Mouse (Mus musculus): ENCODE data around the gene Syt5. TPM values are rescaled to one million over a fixed set of nuclear protein-coding genes. Genes with fewer than 3 reads are reported as not detected.

Syt5 gene
- polyA plus RNA-seq, 1 experiment from 2014 or later, result 6.6 TPM

- no peaks in the 10 kb centered on the region for H3K36me3 ChIP-seq (ENCODE audit: insufficient read depth, low read length)
- H3K27ac ChIP-seq (ENCODE audit: low read length), result peak overlapping the region; percentile 30; the same call in 1 of the 2 replicates
- no peak overlapping the region for H3K4me3 ChIP-seq (ENCODE audit: low read length)
- H3K9ac ChIP-seq (replicated peaks; ENCODE audit: low read length), result no peak overlapping the region
- H3K4me1 ChIP-seq (ENCODE audit: insufficient read depth, low read length), result peaks cover 22% of the 10 kb centered on the region
- ATAC-seq (ENCODE audit: low FRiP score, low TSS enrichment), result no peak
- WGBS, result 56% methylated on average over 8 of the region's 8 CpGs
- no peaks in the 10 kb centered on the region for H3K27me3 ChIP-seq (ENCODE audit: insufficient read depth, low read length)
- H3K4me2 ChIP-seq (replicated peaks; ENCODE audit: low read depth, low read length), result no peak overlapping the region
- no peaks in the 10 kb centered on the region for H3K9me3 ChIP-seq (ENCODE audit: low read length)
Measured at GRCm38 (mm10) chr7:4511489-4512224, 35.7 kb downstream of the Syt5 start.

GRCm38 (mm10) chr7:4509863-4510608, 37.3 kb downstream of the Syt5 start:
- Histone ChIP-seq H3K9ac (replicated peaks; ENCODE audit: low read length) (peak overlapping the region; percentile 35), H3K4me1 (ENCODE audit: insufficient read depth, low read length) (peaks cover 13% of the 10 kb centered on the region; the same call in 1 of the 2 replicates), H3K36me3 (ENCODE audit: insufficient read depth, low read length) (no peaks in the 10 kb centered on the region), H3K27ac (ENCODE audit: low read length) (0 out of 2 replicates have a peak overlapping the region, but pooled peaks have one; percentile 15), H3K4me2 (replicated peaks; ENCODE audit: low read depth, low read length) (peak overlapping the region; percentile 31), H3K4me3 (ENCODE audit: low read length) (0 out of 2 replicates have a peak overlapping the region, but pooled peaks have one; percentile 8), H3K9me3 (ENCODE audit: low read length) (no peaks in the 10 kb centered on the region), H3K27me3 (ENCODE audit: insufficient read depth, low read length) (no peaks in the 10 kb centered on the region)
- ATAC-seq (ENCODE audit: low FRiP score, low TSS enrichment), result peak; percentile 75; the same call in 1 of the 2 replicates
- WGBS, result 20% methylated on average over 24 of the region's 24 CpGs

- Histone ChIP-seq H3K36me3 (ENCODE audit: insufficient read depth, low read length) (no peaks in the 10 kb centered on the region), H3K4me1 (ENCODE audit: insufficient read depth, low read length) (peaks cover 11% of the 10 kb centered on the region), H3K27me3 (ENCODE audit: insufficient read depth, low read length) (no peaks in the 10 kb centered on the region), H3K27ac (ENCODE audit: low read length) (no peak overlapping the region), H3K9ac (replicated peaks; ENCODE audit: low read length) (no peak overlapping the region), H3K9me3 (ENCODE audit: low read length) (no peaks in the 10 kb centered on the region), H3K4me3 (ENCODE audit: low read length) (no peak overlapping the region), H3K4me2 (replicated peaks; ENCODE audit: low read depth, low read length) (no peak overlapping the region)
- no peak for ATAC-seq (ENCODE audit: low FRiP score, low TSS enrichment)
- WGBS, result 93% methylated on average over 8 of the region's 8 CpGs
Measured at GRCm38 (mm10) chr7:4508739-4509116, 38.6 kb downstream of the Syt5 start.

GRCm38 (mm10) chr7:4508062-4508738, 39.1 kb downstream of the Syt5 start:
- no peaks in the 10 kb centered on the region for H3K9me3 ChIP-seq (ENCODE audit: low read length)
- peaks cover 11% of the 10 kb centered on the region for H3K4me1 ChIP-seq (ENCODE audit: insufficient read depth, low read length)
- H3K4me2 ChIP-seq (replicated peaks; ENCODE audit: low read depth, low read length), result no peak overlapping the region
- no peak overlapping the region for H3K9ac ChIP-seq (replicated peaks; ENCODE audit: low read length)
- no peak overlapping the region for H3K27ac ChIP-seq (ENCODE audit: low read length)
- H3K27me3 ChIP-seq (ENCODE audit: insufficient read depth, low read length), result no peaks in the 10 kb centered on the region
- H3K36me3 ChIP-seq (ENCODE audit: insufficient read depth, low read length), result no peaks in the 10 kb centered on the region
- H3K4me3 ChIP-seq (ENCODE audit: low read length), result no peak overlapping the region
- 69% methylated on average over 11 of the region's 32 CpGs for WGBS
- no peak for ATAC-seq (ENCODE audit: low FRiP score, low TSS enrichment)

GRCm38 (mm10) chr7:4507220-4507619, 40.1 kb downstream of the Syt5 start:
- H3K9ac ChIP-seq (replicated peaks; ENCODE audit: low read length), result no peak overlapping the region
- ATAC-seq (ENCODE audit: low FRiP score, low TSS enrichment), result no peak
- 59% methylated on average over 3 of the region's 4 CpGs for WGBS
- H3K27ac ChIP-seq (ENCODE audit: low read length), result no peak overlapping the region
- no peak overlapping the region for H3K4me3 ChIP-seq (ENCODE audit: low read length)
- no peak overlapping the region for H3K4me2 ChIP-seq (replicated peaks; ENCODE audit: low read depth, low read length)
- no peaks in the 10 kb centered on the region for H3K36me3 ChIP-seq (ENCODE audit: insufficient read depth, low read length)
- no peaks in the 10 kb centered on the region for H3K27me3 ChIP-seq (ENCODE audit: insufficient read depth, low read length)
- no peaks in the 10 kb centered on the region for H3K9me3 ChIP-seq (ENCODE audit: low read length)
- H3K4me1 ChIP-seq (ENCODE audit: insufficient read depth, low read length), result peaks cover 11% of the 10 kb centered on the region

- H3K9ac ChIP-seq (replicated peaks; ENCODE audit: low read length), result no peak overlapping the region
- WGBS, result 43% methylated on average over 11 of the region's 11 CpGs
- peak overlapping the region; percentile 29 for H3K27ac ChIP-seq (ENCODE audit: low read length)
- no peaks in the 10 kb centered on the region for H3K9me3 ChIP-seq (ENCODE audit: low read length)
- no peak overlapping the region for H3K4me3 ChIP-seq (ENCODE audit: low read length)
- H3K4me1 ChIP-seq (ENCODE audit: insufficient read depth, low read length), result peaks cover 20% of the 10 kb centered on the region
- no peaks in the 10 kb centered on the region for H3K27me3 ChIP-seq (ENCODE audit: insufficient read depth, low read length)
- no peaks in the 10 kb centered on the region for H3K36me3 ChIP-seq (ENCODE audit: insufficient read depth, low read length)
- no peak for ATAC-seq (ENCODE audit: low FRiP score, low TSS enrichment)
- H3K4me2 ChIP-seq (replicated peaks; ENCODE audit: low read depth, low read length), result no peak overlapping the region
Measured at GRCm38 (mm10) chr7:4504646-4505435, 42.5 kb downstream of the Syt5 start.

GRCm38 (mm10) chr7:4503858-4504257, 43.5 kb downstream of the Syt5 start:
- WGBS, result 86% methylated on average over 5 of the region's 5 CpGs
- Histone ChIP-seq H3K4me2 (replicated peaks; ENCODE audit: low read depth, low read length) (no peak overlapping the region), H3K4me1 (ENCODE audit: insufficient read depth, low read length) (peaks cover 24% of the 10 kb centered on the region), H3K4me3 (ENCODE audit: low read length) (no peak overlapping the region), H3K9ac (replicated peaks; ENCODE audit: low read length) (no peak overlapping the region), H3K27ac (ENCODE audit: low read length) (0 out of 2 replicates have a peak overlapping the region, but pooled peaks have one; percentile 29), H3K9me3 (ENCODE audit: low read length) (no peaks in the 10 kb centered on the region), H3K27me3 (ENCODE audit: insufficient read depth, low read length) (no peaks in the 10 kb centered on the region), H3K36me3 (ENCODE audit: insufficient read depth, low read length) (no peaks in the 10 kb centered on the region)
- no peak for ATAC-seq (ENCODE audit: low FRiP score, low TSS enrichment)

- no peak for ATAC-seq (ENCODE audit: low FRiP score, low TSS enrichment)
- no peak overlapping the region for H3K27ac ChIP-seq (ENCODE audit: low read length)
- H3K9me3 ChIP-seq (ENCODE audit: low read length), result no peaks in the 10 kb centered on the region
- H3K4me3 ChIP-seq (ENCODE audit: low read length), result no peak overlapping the region
- H3K4me2 ChIP-seq (replicated peaks; ENCODE audit: low read depth, low read length), result no peak overlapping the region
- H3K27me3 ChIP-seq (ENCODE audit: insufficient read depth, low read length), result no peaks in the 10 kb centered on the region
- H3K9ac ChIP-seq (replicated peaks; ENCODE audit: low read length), result no peak overlapping the region
- H3K36me3 ChIP-seq (ENCODE audit: insufficient read depth, low read length), result no peaks in the 10 kb centered on the region
- WGBS, result 80% methylated on average over 4 of the region's 4 CpGs
- peaks cover 31% of the 10 kb centered on the region for H3K4me1 ChIP-seq (ENCODE audit: insufficient read depth, low read length)
Measured at GRCm38 (mm10) chr7:4503100-4503499, 44.2 kb downstream of the Syt5 start.

- H3K27me3 ChIP-seq (ENCODE audit: insufficient read depth, low read length), result no peaks in the 10 kb centered on the region
- ATAC-seq (ENCODE audit: low FRiP score, low TSS enrichment), result no peak
- peak overlapping the region; percentile 95 for H3K27ac ChIP-seq (ENCODE audit: low read length)
- H3K4me1 ChIP-seq (ENCODE audit: insufficient read depth, low read length), result peaks cover 34% of the 10 kb centered on the region
- H3K4me2 ChIP-seq (replicated peaks; ENCODE audit: low read depth, low read length), result peak overlapping the region; percentile 70
- no peaks in the 10 kb centered on the region for H3K9me3 ChIP-seq (ENCODE audit: low read length)
- H3K4me3 ChIP-seq (ENCODE audit: low read length), result peak overlapping the region; percentile 66
- no peaks in the 10 kb centered on the region for H3K36me3 ChIP-seq (ENCODE audit: insufficient read depth, low read length)
- H3K9ac ChIP-seq (replicated peaks; ENCODE audit: low read length), result peak overlapping the region; percentile 90; the same call in 1 of the 2 replicates
- 9% methylated on average over 14 of the region's 14 CpGs for WGBS
Measured at GRCm38 (mm10) chr7:4502421-4503090, 44.8 kb downstream of the Syt5 start.

Measured in kidney, embryonic 16.5 days (tissue).